Mouse (Mus musculus) gonadal fat pad, adult 2 months (tissue): ENCODE data around the gene Rad9b. TPM values are rescaled to one million over a fixed set of nuclear protein-coding genes. Genes with fewer than 3 reads are reported as not detected.

Source experiments
- DNase-seq: peaks from one replicate; pipeline ENCODE4 v3.0.0-alpha.2; 2012; ENCODE audit warnings: low read depth
- polyA plus RNA-seq: library from polyadenylated mRNA; depleted of rRNA; stranded (reverse); fragments of >200 nt; gene quantifications from 2 replicates; pipeline ENCODE4 v1.2.3, GENCODE M21; 2012; rRNA removed

The Rad9b gene
- 12.3 and 12.7 TPM in 2 replicates for polyA plus RNA-seq

GRCm38 (mm10) chr5:122353807-122354491 is at the start of gene Rad9b, which contains the start of gene Vps29:
Gene Rad9b, minus strand, starts transcription at chr5:122354233.
Gene Vps29, plus strand, starts transcription at chr5:122354369.
- DNase-seq, result peak; percentile 93

- DNase-seq, result no peak
These were observed 49.3 kb upstream of the Rad9b start for GRCm38 (mm10) chr5:122403362-122403761.

GRCm38 (mm10) chr5:122402772-122403171 is 48.7 kb upstream of the Rad9b start:
- DNase-seq, result no peak

DNA sequence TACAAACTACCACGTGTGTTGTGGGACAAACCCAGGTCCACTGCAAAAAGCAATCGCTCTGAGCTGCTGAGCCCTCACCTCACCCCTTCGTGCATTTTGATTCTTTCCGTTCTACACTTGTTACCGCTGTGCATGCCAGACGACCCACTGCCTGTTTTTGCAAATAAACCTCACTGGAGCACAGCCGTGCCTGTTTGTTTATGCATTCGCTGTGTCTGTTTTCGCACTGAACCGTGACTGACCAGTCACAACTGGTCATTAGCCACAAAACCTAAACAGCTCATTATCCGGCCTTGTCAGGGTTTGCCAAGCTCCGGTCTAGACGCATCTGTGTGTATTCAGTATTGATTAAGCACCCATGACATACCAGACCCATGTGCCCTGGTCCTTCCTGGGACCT is 48.1 kb upstream of the Rad9b start:
- no peak for DNase-seq

- DNase-seq, result no peak
These were observed 47.2 kb upstream of the Rad9b start for GRCm38 (mm10) chr5:122401303-122401640.

DNA sequence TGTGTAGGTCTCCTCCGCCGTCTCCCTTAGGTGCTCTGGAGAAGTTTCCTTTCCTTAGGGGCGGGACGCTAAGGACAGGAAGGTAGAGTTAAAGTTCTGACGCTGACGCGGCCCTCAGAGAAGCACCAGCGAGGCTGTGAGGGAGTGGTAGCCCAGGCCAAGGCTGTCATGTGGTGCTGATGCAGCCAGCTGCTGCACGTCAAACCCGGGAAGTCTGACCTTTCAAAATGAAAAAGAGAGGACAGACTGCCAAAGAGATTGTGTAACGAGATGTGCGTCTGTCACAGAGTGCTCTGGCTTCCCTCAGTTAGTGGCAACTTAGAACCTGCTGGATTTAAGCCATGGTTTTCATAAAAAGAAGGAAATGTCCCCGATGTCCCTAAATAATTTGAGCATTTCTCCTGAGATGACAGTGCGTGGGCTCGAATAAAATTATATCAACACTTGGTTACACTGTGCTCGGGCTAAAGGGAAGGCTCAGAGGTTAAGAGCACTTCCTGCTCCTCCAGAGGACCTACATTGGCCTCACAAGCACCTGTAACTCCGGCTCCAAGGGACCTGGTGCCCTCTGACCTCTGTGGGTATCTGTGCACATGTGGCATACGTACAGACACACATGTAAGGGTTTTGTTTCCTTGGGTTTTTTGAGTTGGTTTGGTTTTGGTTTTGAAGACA is 46.7 kb upstream of the Rad9b start:
- DNase-seq, result no peak

DNA sequence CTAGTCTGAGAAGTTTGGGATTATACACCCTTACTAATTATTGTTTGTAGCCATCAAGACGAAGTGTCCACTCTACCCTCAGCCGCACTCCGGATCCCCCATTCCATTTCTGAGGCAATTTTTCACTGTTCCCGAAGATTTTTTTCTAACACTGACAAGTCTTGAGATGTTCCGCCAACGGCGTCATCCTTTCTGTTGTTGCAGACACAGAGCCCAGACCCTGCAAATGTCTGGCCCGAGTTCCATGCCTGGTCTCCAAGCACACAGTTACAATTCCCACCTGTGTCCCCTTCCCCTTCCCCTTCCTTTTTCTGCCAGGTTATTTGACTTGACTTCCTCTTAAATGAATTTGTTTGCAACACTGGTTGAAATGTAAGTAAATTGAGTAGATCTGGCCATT is 45.8 kb upstream of the Rad9b start:
- no peak for DNase-seq

DNA sequence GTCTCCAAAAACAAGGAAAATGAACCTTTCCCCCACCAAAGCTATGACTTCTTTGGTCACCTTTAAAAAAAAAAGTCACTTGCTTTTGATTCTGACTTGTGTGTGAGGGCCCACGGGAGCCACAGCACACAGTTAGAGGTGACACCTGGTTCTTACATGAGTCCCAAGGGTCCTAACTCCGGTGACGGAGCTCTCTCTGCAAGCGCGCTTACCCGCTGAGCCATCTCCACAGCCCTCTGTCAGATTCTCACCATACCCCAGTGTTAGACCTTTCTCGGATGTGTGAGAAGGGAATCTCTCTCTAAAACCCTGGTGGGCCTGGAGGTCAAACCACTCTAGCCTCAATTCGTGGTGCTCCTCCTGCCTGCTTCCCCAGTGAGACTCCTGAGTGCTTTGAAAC is 43.5 kb upstream of the Rad9b start:
- DNase-seq, result no peak

- DNase-seq, result no peak
These were observed 42.8 kb upstream of the Rad9b start for GRCm38 (mm10) chr5:122396791-122397190.

DNA sequence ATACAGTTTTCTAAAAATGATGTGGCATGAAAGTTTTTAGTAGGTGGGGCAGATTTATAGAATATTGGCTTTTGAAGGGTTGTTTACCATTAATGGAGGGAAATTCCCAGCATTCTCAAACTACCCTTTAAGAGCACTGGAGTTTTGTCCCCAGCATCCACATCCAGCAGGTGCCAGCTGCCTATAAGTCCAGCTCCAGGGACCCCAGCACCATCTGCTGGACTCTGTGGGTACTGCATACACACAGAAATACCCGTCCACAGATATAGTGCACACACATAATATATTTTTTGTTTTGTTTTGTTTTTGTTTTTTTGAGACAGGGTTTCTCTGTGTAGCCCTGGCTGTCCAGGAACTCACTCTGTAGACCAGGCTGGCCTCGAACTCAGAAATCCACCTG is 39.9 kb upstream of the Rad9b start:
- no peak for DNase-seq

GRCm38 (mm10) chr5:122392227-122393004 is 38.4 kb upstream of the Rad9b start:
- DNase-seq, result no peak

GRCm38 (mm10) chr5:122391786-122392180 is 37.8 kb upstream of the Rad9b start, which contains the start of gene Arpc3:
Gene Arpc3, plus strand, starts transcription at chr5:122391878.
- peak; percentile 34 for DNase-seq

- DNase-seq, result no peak
These were observed 37.2 kb upstream of the Rad9b start for GRCm38 (mm10) chr5:122391178-122391785.

DNA sequence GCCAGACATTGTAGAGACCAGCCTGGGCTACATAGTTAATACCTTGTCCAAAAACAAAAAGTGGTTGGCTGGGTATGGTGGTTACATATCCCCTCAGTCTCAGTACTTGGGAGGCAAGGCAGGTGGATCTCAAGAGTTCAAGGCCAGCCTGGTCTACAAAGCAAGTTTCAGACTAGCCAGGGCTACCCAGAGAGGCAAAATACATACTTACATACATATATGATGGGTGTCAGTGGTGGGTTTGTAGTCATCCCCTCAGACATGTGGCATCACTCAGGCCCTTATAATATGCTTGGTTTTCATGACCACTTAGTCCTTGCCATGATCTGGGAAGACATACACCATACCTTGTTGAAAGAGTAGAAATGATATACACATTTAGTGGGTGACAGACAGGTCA is 36.6 kb upstream of the Rad9b start:
- no peak for DNase-seq

DNA sequence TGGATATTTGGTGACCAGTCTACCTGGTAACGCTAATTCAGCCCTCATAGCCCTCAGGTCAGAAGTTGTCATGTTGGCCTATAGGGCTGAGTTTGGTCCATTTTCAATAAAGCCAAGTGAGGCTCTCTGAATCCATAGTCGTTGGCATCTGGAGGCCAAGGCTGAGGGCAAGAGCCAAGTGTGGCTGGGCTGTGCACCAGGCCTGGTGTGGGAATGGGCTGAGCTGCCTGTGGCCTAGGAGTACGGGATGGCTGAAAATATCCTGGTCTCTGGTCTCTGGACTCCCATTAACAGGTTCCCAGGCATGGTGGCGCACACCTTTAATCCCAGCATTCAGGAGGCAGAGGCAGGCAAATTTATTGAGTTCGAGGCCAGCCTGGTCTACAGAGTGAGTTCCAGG is 36.0 kb upstream of the Rad9b start:
- DNase-seq, result no peak

- no peak for DNase-seq
These were observed 25.5 kb upstream of the Rad9b start for GRCm38 (mm10) chr5:122379374-122380155.

DNA sequence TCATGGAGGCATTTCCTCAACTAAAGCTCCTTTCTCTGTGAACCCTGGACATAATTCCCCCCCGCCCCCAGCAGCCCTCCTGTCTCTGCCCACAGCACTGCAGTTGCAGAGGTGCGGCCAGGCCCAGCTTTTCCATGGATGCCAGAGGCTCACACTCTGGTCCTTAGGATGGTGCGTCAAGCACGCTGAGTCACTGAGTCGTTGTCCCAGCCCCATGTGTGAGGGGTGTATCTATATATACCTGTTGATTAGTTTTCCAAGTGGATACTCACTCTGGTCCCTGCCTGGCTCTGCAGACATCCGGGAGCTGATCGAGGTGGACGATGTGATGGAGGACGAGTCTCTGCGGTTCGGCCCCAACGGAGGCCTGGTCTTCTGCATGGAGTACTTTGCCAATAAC is 24.1 kb upstream of the Rad9b start:
- DNase-seq, result no peak

DNA sequence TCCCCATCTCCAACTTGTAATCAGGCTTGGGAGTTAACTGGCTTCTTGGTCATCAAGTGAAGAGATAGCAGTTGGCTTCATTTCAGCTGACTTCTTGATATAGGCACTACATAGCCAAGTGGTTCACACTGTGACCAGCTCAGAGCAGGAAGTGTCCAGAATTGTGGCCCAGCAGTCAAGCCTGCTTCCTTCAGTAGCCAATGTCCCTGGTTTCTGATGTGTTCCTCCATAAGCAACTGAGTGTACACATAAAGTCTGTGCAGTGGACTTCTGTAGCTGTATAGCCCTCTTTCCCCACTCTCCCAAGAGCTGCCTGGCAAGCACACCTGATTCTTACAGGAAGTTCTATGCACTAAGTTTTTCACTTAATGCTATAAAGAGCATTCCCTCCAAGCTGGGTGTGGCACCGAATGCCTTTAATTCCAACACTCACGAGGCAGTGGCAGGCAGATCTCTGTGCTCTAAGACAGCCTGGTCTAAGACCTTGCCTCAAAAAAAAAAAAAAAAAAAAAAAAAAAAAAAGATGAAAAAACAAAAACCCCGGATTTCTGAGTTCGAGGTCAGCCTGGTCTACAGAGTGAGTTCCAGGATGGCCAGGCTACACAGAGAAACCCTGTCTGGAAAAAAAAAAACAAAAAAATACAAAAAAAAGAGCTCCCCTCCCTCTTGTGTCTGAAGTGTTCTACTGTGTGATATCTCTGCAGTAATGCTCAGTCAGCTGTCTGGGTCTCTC is 23.2 kb upstream of the Rad9b start:
- no peak for DNase-seq

- no peak for DNase-seq
These were observed 18.8 kb upstream of the Rad9b start for GRCm38 (mm10) chr5:122372878-122373277.

DNA sequence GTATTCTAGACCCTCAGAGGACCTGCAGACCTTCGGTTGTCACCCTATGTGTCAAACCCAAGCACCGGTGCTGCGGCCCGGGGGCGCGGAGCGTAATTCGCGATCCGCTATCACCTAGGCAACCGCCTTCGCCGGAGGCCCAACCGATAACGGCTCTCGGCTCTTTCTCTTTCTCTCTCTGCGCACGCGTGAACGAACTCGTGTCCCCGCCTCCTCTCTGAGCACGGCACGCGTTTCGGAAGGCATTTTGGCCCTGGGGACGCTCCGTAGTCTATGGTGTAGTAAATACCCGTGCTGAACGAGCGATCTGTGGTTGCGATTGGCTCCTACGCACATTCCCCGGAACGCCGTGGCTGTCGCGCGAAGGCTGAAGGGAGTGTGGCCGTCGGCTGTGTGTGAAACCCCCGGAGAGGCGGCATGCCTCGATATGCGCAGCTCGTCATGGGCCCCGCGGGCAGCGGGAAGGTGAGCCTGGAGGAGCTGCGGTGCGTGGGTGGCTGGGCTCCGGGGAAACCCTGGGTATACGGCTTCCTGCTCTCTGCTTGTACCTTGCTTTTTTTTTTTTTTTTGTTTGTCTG is 18.2 kb upstream of the Rad9b start, which contains the start of gene Fam216a:
Gene Fam216a, minus strand, starts transcription at position 173 of the 578 bp plus-strand sequence.
- DNase-seq, result peak; percentile 83
